Mouse (Mus musculus) telencephalon, adult 2 months (tissue): ENCODE measurements around the gene Slc4a2.

Source experiments
- DNase-seq: peaks from one replicate; pipeline ENCODE4 v3.0.0-alpha.2; 2011; ENCODE audit warnings: low read depth, low spot score

The Slc4a2 gene

DNA sequence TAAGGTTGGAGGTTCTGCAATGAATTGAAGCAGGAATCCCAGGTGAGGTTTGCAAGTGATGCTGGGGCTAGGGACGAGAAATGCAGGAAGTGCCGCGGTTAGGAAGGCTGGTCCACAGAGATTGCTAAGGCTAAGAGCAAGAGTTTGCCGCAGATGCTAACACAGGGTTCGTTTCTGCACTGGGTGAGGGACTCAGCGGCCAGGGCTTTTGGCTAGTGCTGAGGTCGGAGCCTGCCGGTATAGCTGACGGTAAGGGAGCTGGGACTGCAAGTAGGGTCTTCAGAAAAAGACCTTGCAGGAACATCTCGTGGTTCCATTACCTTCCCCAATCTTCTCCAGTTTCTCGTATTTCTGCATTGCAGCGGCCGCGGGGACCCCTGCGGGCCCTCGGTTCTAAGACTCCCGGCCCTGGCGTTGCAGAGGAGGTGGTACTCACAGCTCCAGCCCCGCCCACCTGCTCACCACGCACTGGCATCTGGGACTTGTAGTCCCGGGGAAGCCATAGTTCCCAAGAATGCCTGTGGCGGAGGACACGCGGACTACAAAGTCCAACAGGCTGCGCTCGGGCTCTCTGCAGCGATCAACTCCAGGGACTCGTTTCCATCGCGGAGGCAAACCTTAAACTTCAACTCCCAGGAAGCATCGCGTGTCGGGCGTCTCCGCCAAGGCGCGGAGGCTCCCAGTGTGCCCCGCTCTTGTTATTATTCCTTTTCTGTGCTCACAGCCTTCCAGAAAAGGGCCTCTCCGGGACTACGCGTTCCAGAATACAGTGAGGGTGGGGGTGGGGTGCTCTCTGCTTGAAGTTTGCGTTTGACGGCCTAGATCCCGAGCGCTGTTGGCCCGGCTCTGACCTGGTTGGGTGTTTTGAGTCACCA is at the start of gene Slc4a2, which contains the start of gene Cdk5:
Gene Slc4a2 (plus strand): TSS at position 709 of the 875 bp plus-strand sequence.
Gene Cdk5 (minus strand): TSS at position 402 of the 875 bp plus-strand sequence.
- peak; percentile 100 for DNase-seq

DNA sequence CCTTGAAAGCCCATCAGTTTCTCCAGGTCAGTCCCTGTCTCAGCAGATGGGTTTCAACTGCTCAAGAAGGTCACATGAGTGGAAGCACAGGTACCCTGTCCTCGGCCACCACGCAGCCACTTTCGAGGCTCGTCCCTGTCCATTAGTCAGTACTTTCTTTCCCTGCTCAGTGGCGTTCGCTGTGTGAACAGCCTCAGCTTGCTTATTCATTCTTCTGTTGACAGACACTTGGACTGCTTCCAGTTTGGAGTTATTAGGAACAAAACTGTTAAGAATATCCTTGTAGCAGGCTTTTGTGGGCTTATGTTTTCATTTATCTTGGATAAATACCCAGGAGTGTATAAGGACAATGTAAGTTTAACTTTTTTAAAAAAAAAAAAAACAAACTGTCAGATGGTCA is 49.4 kb upstream of the Slc4a2 start:
- DNase-seq = no peak

DNA sequence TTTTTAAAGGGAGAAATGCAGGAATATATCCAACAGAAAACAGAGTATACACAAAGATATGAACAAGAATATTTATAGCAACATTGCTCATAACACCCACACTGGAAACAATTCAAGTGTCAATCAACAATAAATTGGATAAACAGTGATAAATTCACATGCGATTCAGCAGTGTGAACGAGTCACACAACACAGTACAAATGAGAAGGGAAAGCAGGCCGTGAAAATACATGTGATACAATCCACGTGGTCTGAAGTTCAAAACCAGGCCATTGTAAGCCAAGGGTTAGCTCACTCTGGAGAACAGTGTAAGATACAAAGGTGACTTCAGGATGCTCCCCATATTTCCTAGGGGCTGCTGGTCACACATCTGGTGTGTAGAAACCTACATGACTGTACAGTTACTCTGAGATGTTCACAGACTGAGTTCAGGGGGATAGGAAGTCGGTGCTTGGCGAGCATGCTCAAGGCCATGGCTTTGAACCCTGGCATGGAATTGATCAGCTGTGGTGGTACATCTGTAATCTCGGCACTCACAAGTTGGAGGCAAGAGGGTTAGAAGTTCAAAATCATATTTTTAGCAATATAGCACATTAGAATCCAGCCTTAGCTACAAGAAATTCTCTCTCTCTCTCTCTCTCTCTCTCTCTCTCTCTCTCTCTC is 48.8 kb upstream of the Slc4a2 start:
- no peak for DNase-seq

- no peak for DNase-seq
Measured at GRCm38 (mm10) chr5:24378700-24379099, 44.9 kb upstream of the Slc4a2 start.

DNA sequence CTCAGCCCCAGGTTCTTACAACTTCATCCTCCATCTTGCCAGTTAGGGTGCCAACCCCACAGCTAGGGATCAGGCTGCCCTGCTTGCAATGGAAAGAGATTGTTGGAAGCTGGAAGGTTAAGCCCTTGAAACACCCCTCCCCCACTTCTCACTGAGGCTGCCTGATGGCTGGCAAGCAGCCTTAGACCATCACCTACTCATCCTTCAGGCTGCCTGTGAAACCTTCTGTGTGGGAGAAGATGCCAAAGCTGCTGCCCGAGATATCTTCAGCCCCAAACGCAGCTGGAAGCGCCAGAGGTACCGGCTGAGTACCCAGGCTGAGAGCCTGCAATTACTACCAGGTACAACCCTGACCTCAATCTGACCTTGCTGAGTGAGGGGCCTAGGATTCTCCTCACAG is 44.1 kb upstream of the Slc4a2 start:
- DNase-seq = no peak

DNA sequence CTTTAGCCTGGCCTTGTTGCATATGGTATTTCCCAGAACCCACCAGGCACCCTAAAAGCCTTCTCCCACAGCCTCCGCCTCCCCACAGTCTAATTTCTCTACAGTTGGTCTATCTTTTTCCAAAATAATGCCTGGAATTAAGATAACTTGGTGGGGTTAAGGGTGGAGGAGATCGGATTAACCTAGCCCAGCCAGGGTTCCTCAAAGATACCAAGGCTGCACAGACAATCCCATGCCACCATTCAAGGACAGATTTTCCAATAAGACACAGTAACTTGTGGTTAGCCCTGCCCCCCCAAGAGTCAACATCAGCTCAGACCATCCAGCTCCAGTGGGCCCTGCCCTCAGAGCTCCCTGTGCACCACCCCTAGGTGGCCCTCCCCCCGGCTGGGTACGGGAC is 43.1 kb upstream of the Slc4a2 start:
- DNase-seq = no peak

DNA sequence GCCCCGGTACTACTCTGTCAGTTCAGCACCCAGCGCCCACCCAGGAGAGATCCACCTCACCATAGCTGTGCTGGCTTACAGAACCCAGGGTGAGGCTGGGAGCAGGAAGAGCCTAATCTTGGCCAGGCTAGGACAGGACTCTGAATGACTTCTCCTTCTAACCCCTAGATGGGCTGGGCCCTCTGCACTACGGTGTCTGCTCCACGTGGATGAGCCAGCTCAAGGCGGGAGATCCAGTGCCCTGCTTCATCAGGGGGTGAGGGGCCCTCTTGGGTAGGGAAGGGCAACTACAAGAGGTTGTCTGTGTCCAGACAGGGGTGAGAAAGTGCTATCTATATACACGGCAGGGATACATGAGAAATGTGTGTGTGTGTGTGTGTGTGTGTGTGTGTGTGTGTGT is 42.2 kb upstream of the Slc4a2 start:
- no peak for DNase-seq

- no peak for DNase-seq
Measured at GRCm38 (mm10) chr5:24381988-24382387, 41.6 kb upstream of the Slc4a2 start.

DNA sequence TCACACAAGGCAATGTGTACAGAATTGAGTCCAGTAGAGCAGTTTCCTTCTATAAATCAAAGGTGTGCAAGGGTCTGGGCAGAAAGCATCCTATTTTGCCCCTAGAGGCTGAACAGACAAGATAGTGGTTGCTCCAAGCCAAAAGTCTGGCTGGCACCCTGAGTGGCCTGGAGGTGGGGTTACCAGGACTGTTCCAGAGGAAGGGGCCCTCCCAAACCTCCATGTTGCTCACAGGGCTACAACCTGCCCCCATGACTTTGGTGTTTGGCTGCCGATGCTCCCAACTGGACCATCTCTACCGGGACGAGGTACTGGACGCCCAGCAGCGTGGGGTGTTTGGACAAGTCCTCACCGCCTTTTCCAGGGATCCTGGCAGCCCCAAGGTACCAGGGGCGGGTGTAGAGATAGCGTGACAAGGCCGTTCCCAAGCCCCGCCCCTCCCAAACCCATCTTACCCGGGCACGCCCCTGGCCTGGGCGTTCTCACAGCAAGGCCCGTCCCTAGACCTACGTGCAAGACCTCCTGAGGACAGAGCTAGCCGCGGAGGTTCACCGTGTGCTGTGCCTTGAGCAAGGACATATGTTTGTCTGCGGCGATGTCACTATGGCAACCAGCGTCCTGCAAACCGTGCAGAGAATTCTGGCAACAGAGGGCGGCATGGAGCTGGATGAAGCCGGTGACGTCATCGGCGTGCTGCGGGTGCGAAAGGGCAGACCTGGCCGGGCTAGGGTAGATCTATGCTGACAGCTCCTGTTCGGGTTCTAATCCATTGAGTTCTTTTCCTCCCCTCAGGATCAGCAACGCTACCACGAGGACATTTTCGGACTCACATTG is 40.4 kb upstream of the Slc4a2 start:
- DNase-seq = peak; percentile 88

DNA sequence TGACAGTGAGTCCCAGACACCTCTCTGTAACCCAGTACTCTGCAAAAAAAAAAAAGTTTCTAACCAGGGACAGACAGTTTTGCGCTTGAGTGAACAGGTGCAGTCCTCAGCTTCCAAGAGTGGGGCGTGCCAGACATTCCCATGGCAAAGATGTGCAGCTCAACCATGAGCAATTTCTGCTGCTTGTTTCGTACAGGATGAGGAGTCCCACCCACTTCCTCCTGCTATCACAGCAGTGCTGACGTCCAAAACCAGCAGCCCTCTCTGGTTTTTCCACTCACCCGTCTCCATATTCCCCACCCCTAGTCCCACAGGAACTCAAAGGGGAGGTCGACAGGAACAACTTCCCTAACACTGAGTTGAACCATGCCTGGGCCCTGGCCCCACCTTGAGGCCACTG is 39.2 kb upstream of the Slc4a2 start:
- DNase-seq = peak; percentile 62

DNA sequence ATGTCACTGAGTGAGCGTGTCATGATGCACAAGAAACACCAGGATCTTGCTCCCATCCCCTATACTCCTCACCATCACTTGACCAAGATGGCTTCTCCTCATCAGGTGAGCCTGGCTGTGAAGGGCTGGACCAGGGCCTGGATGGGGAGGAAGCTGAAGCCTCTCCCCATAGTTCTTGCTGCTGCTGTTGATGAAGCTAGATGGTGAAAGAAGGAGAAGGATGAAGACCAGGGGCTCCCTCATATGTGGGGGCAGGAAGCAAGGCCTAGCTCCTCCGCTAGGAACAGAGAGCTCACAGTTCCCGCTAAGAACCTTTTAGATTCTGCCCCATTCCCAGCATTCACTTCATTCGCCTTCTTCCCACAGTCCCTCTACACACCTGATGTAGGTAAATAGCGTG is 38.3 kb upstream of the Slc4a2 start:
- DNase-seq = no peak

DNA sequence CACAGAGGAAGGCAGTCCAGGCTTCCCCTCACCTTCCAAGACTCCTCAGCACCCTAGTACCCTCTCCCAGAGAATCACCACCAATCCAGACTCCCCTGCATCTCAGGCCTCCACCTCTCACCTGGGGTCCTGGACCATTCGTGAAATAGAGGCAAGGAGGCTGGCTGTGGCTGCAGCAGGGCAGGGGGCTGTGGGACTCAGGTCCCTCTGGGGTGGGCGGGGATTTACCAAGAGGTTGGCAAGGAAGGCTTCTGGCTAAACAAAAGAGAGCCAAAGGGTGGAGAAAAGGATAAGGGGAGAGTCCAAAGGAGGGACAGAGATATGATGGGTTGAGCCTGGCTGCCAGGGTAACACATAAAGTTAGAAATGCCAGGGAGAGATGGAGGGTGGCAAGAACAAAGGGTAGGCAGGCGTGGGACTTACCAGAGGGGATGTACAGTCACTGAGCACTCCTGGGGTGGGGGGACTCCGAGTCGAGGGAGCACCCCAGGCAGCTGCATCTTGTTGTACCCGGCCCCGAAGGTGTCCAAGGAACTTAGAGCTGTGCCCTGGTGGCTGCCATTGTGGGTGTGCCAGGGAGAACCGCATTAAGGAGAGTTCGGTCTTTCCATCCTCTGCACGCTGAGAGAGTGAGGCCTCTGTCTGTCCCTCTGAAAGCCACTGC is 37.6 kb upstream of the Slc4a2 start:
- DNase-seq = no peak

GRCm38 (mm10) chr5:24387264-24388241 is 36.1 kb upstream of the Slc4a2 start:
- no peak for DNase-seq

DNA sequence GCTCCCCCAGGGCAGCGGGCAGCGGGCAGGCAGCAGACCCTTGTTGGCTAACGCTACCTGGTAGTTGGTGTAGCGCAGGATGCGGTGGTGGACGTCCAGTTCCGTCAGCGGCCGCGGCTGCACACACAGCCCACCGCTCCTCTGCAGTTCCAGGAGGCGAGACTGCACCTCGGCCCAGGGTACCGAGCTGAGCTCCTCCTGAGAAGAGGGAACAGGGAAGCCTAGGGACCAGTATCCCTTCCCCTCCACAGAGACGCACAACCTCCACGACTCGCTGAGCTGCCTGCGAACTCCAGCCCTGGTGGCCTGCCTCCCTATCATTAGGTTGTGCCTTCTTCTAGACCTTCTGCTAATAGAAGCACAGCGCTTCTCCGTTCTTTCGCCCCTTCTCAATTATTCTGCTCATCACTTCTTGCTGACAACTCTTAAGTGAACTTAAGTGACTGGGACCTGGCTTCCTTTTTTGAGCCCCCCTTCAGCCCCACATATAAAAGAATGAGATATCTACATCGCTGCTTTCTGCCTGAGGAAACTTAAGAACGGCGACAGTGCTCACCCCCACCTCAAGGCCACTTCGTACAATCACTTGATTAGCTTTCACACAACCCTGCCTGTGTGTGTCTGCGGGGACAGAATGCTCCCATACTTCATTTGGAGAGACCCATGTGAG is 35.3 kb upstream of the Slc4a2 start:
- DNase-seq = no peak

DNA sequence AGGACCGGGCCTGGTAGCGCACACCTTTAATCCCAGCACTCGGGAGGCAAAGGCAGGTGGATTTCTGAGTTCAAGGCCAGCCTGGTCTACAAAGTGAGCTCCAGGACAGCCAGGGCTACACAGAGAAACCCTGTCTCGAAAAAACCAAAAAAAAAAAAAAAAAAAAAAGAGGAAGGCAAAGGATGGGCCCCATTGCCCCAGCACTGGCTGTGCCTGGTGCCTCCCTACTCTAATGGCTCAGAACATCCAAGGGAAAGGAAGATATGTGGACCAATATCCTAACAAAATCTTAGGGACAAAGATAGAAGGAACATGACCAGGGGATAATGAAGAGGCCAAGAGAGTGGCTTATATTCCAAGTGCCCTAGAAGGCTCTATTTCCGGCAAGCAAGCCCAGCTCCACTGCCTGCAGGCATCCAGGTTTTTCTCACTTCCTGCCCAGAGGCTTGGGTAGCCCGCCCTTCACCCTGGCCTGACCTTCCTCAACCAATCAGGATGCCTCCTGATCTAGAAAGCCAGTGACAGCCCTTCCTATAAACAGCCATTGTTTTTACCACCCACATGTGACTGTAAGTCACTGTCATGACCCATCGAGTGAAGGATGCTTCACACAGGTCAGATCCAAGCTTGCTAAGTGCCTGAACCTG is 34.5 kb upstream of the Slc4a2 start:
- no peak for DNase-seq

GRCm38 (mm10) chr5:24389658-24390020 is 34.0 kb upstream of the Slc4a2 start:
- no peak for DNase-seq

- DNase-seq = no peak
Measured at GRCm38 (mm10) chr5:24391864-24392263, 31.8 kb upstream of the Slc4a2 start, which contains the start of gene Atg9b. TSS of gene Atg9b (minus strand) at chr5:24392143.

- no peak for DNase-seq
Measured at GRCm38 (mm10) chr5:24392724-24393123, 30.9 kb upstream of the Slc4a2 start.

DNA sequence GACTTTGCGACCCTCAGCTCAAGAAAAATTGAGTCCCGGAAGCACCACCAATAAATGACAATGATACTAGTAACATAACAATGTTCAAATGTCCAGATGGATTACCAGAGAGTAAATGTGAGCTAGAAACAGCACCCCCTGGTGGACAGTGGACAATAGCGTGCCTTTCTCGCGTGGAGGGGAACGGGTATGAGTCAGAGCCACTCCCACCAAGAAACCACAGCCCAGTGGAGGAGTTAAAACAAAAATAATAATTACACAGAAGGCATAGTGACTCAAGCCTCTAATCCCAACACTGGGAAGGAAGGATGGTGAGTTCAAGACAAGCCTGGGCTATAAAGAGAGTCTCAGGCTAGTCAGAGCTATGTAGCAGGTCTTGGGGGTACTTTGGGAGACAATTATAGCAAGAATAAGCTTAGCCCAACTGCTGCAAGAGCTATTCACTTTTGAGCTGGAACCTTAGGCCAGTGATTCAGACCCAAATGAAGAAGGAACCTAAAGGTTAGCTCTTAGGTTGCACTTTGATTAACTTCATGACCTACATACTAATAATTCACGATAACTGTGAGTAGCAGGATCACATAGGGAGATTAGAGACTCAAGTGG is 30.1 kb upstream of the Slc4a2 start, which contains the start of gene Abcb8:
Gene Abcb8 (plus strand): TSS at position 272 of the 606 bp plus-strand sequence.
- DNase-seq = no peak
